9 mouse cellular contexts compared by ENCODE assay signal in the genomic region with DNA sequence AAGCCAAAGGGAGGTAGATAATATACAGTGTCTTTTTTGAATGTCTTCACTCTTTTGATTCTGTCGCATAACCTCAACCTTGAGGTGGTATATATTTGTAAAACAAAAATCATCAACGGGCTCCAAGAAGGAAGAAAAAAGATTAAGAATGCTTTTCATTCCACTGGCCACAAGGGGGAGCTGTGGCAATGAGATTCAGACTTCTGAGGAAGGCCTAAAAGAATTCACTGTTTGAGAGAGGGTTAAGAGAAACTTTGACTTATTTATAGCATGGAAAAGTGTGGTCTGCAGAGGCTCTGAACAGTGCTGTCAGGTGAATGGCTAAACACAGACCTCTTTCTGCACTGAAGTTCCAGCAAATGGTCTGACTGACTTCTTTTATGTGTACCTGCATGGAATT. TPM values are rescaled to one million over a fixed set of nuclear protein-coding genes. Genes with fewer than 3 reads are reported as not detected.
A peak's percentile ranks its signal among the peaks of the same experiment; 100 is the strongest.
DNase-seq lines count a peak whose midpoint lies in the region; ATAC-seq lines count a peak whose summit lies in the region.
"Had no signal": no experiment of that assay in that cellular context is flagged by ENCODE, and none has a peak within 500 bp of the region (broad histone marks: within the 10 kb centered on the region; RNA-seq: fewer than 3 reads in every experiment).

No protein-coding gene starts in this region.

- ATAC-seq in midbrain, embryonic 11.5 days (ENCODE audit: low FRiP score) = peak; percentile 55; the same call in 1 of the 2 replicates
- no peak for ATAC-seq in midbrain, embryonic 16.5 days
- ATAC-seq in megakaryocyte-erythroid progenitor cell, adult 5-6 weeks (replicated peaks; ENCODE audit: low FRiP score, low TSS enrichment, poor library complexity, severe bottlenecking) = peak; percentile 81

- H3K4me3 ChIP-seq in heart, embryonic 10.5 days = no peak overlapping the region
- H3K4me3 ChIP-seq in midbrain, embryonic 11.5 days (ENCODE audit: low read depth, low read length) = no peak overlapping the region
- H3K4me3 ChIP-seq in midbrain, embryonic 16.5 days (ENCODE audit: low read depth, low read length) = no peak overlapping the region

- peak; percentile 9 to 52 for DNase-seq in heart, adult 18-20 months
- DNase-seq in heart, embryonic 10.5 days (ENCODE audit: low spot score) = no peak
- peak; percentile 89 for DNase-seq in midbrain, embryonic 11.5 days (ENCODE audit: low spot score, missing footprints)
- peak; percentile 44 for DNase-seq in R1 (ENCODE audit: low read depth, low spot score)
- peak; percentile 21 for DNase-seq in forelimb bud, embryonic 11.5 days (ENCODE audit: low read depth, low spot score)
- DNase-seq in right cerebral cortex, adult 18-20 months = no peak

- no peaks in the 10 kb centered on the region for H3K9me3 ChIP-seq in heart, embryonic 10.5 days
- no peaks in the 10 kb centered on the region for H3K9me3 ChIP-seq in midbrain, embryonic 11.5 days (ENCODE audit: control insufficient read depth, low read length)
- H3K9me3 ChIP-seq in midbrain, embryonic 16.5 days (replicated peaks; ENCODE audit: control insufficient read depth, low read length, poor library complexity, severe bottlenecking) = no peaks in the 10 kb centered on the region

- no peaks in the 10 kb centered on the region for H3K27me3 ChIP-seq in heart, embryonic 10.5 days (ENCODE audit: insufficient read depth, poor library complexity, severe bottlenecking)
- H3K27me3 ChIP-seq in midbrain, embryonic 11.5 days (ENCODE audit: control insufficient read depth, insufficient read depth, low read length) = no peaks in the 10 kb centered on the region
- H3K27me3 ChIP-seq in midbrain, embryonic 16.5 days (ENCODE audit: control insufficient read depth, insufficient read depth, low read depth, low read length) = no peaks in the 10 kb centered on the region

- no peak overlapping the region for H3K9ac ChIP-seq in midbrain, embryonic 11.5 days (ENCODE audit: low read length)
- H3K9ac ChIP-seq in midbrain, embryonic 16.5 days (ENCODE audit: low read depth, low read length) = no peak overlapping the region

- WGBS in heart, embryonic 10.5 days = 33% methylated on average over 2 of the region's 2 CpGs
- WGBS in midbrain, embryonic 11.5 days = 47% methylated on average over 2 of the region's 2 CpGs
- WGBS in midbrain, embryonic 16.5 days = 33% methylated on average over 2 of the region's 2 CpGs

- H3K4me1 ChIP-seq in heart, embryonic 10.5 days = no peaks in the 10 kb centered on the region
- H3K4me1 ChIP-seq in midbrain, embryonic 11.5 days (ENCODE audit: control insufficient read depth, insufficient read depth, low read length) = no peaks in the 10 kb centered on the region
- H3K4me1 ChIP-seq in midbrain, embryonic 16.5 days (ENCODE audit: control insufficient read depth, insufficient read depth, low read length) = no peaks in the 10 kb centered on the region

- no peak overlapping the region for H3K27ac ChIP-seq in heart, embryonic 10.5 days
- H3K27ac ChIP-seq in midbrain, embryonic 11.5 days (ENCODE audit: low read depth, low read length) = no peak overlapping the region
- H3K27ac ChIP-seq in midbrain, embryonic 16.5 days (ENCODE audit: low read length) = no peak overlapping the region

- H3K36me3 ChIP-seq in heart, embryonic 10.5 days = no peaks in the 10 kb centered on the region
- H3K36me3 ChIP-seq in midbrain, embryonic 11.5 days (ENCODE audit: control insufficient read depth, insufficient read depth, low read length) = no peaks in the 10 kb centered on the region
- no peaks in the 10 kb centered on the region for H3K36me3 ChIP-seq in midbrain, embryonic 16.5 days (ENCODE audit: control insufficient read depth, insufficient read depth, low read length)

- H3K4me2 ChIP-seq in midbrain, embryonic 11.5 days = no peak overlapping the region
- H3K4me2 ChIP-seq in midbrain, embryonic 16.5 days (ENCODE audit: low read length) = no peak overlapping the region

RNA-seq across cellular contexts. Expression of a gene that starts 20.3 kb away (rescaled TPM):
- total RNA-seq in heart, adult 18-20 months (2021) = not detected
- polyA plus RNA-seq in heart, embryonic 10.5 days (2016; fragmentation: Nextera tagmentation; extraction: Ambion mirVana) = not detected in 2 replicates
- not detected in 2 replicates for polyA plus RNA-seq in midbrain, embryonic 11.5 days (2014; fragmentation: Nextera tagmentation; extraction: Ambion mirVana)
- not detected in 2 replicates for polyA plus RNA-seq in midbrain, embryonic 16.5 days (2015; fragmentation: Nextera tagmentation; extraction: Ambion mirVana)
- total RNA-seq in megakaryocyte-erythroid progenitor cell, adult 5-6 weeks (2014; fragmentation: Nextera tagmentation) = not detected in 2 replicates
- not detected in 2 replicates for total RNA-seq in megakaryocyte-erythroid progenitor cell, adult 5-6 weeks (2017)
- polyA plus RNA-seq: lung, embryonic 16.5 days had no signal

RNA-seq across cellular contexts. Expression of a gene that starts 56.3 kb away (rescaled TPM):
- not detected for total RNA-seq in heart, adult 18-20 months (2021)
- not detected in 2 replicates for polyA plus RNA-seq in heart, embryonic 10.5 days (2016; fragmentation: Nextera tagmentation; extraction: Ambion mirVana)
- not detected in 2 replicates for polyA plus RNA-seq in midbrain, embryonic 11.5 days (2014; fragmentation: Nextera tagmentation; extraction: Ambion mirVana)
- polyA plus RNA-seq in midbrain, embryonic 16.5 days (2015; fragmentation: Nextera tagmentation; extraction: Ambion mirVana) = not detected in 2 replicates
- total RNA-seq in megakaryocyte-erythroid progenitor cell, adult 5-6 weeks (2014; fragmentation: Nextera tagmentation) = not detected in 2 replicates
- total RNA-seq in megakaryocyte-erythroid progenitor cell, adult 5-6 weeks (2017) = not detected in 2 replicates
- polyA plus RNA-seq: lung, embryonic 16.5 days had no signal

Comparison
In these comparisons a context has a peak if more than half of its experiments do, and no peak if none do; other contexts are left out.
1. DNase-seq: peak in heart, adult 18-20 months (2 of 2), midbrain, embryonic 11.5 days (single experiment), R1 (single experiment) and forelimb bud, embryonic 11.5 days (single experiment); none in heart, embryonic 10.5 days (single experiment) and right cerebral cortex, adult 18-20 months (single experiment).